Mouse (Mus musculus): ENCODE measurements around the gene Ms4a3. TPM values are rescaled to one million over a fixed set of nuclear protein-coding genes. Genes with fewer than 3 reads are reported as not detected.

Gene Ms4a3
- not detected for polyA plus RNA-seq (2012; fragmentation: generic; extraction: Trizol)

GRCm38 (mm10) chr19:11640732-11641131 is at the start of gene Ms4a3:
Gene Ms4a3 (minus strand): TSS chr19:11640851.

GRCm38 (mm10) chr19:11660459-11660858 is 19.8 kb upstream of the Ms4a3 start, which contains the start of gene Oosp2:
Gene Oosp2 (minus strand): TSS chr19:11660559.

GRCm38 (mm10) chr19:11623551-11623950 is 17.1 kb downstream of the Ms4a3 start, which contains the start of gene Ms4a2:
Gene Ms4a2 (minus strand): TSS chr19:11623719.

GRCm38 (mm10) chr19:11604603-11605002 is 36.0 kb downstream of the Ms4a3 start, which contains the start of gene Ms4a6d:
Gene Ms4a6d (minus strand): TSS chr19:11604849.

Other genes with a start within 250 kb of the Ms4a3 start
- gene Ms4a4c, start 236.1 kb downstream of the Ms4a3 start, polyA plus RNA-seq (2012; fragmentation: generic; extraction: Trizol), result not detected
- not detected for gene Ms4a4b, start 197.3 kb downstream of the Ms4a3 start, polyA plus RNA-seq (2012; fragmentation: generic; extraction: Trizol)
- gene Ms4a6c, start 171.5 kb downstream of the Ms4a3 start, polyA plus RNA-seq (2012; fragmentation: generic; extraction: Trizol), result not detected
- not detected for gene Gm8369, start 154.9 kb downstream of the Ms4a3 start, polyA plus RNA-seq (2012; fragmentation: generic; extraction: Trizol)
- gene Ms4a6b, start 124.3 kb downstream of the Ms4a3 start, polyA plus RNA-seq (2012; fragmentation: generic; extraction: Trizol), result not detected
- not detected for gene Ms4a4d, start 104.0 kb downstream of the Ms4a3 start, polyA plus RNA-seq (2012; fragmentation: generic; extraction: Trizol)
- gene Ms4a6d, start 36.0 kb downstream of the Ms4a3 start, polyA plus RNA-seq (2012; fragmentation: generic; extraction: Trizol), result under 1 TPM in 1 of 2 experiments, not detected in 1; 0.09 TPM
- not detected for gene Ms4a2, start 17.1 kb downstream of the Ms4a3 start, polyA plus RNA-seq (2012; fragmentation: generic; extraction: Trizol)
- not detected for gene Oosp2, start 19.7 kb upstream of the Ms4a3 start, polyA plus RNA-seq (2012; fragmentation: generic; extraction: Trizol)
- not detected for gene Oosp1, start 50.3 kb upstream of the Ms4a3 start, polyA plus RNA-seq (2012; fragmentation: generic; extraction: Trizol)
- gene Oosp3, start 56.2 kb upstream of the Ms4a3 start, polyA plus RNA-seq (2012; fragmentation: generic; extraction: Trizol), result not detected
- not detected for gene Gif, start 106.7 kb upstream of the Ms4a3 start, polyA plus RNA-seq (2012; fragmentation: generic; extraction: Trizol)
- gene Mrpl16, start 129.5 kb upstream of the Ms4a3 start, polyA plus RNA-seq (2012; fragmentation: generic; extraction: Trizol), result 10 to 100 TPM; 32.8 to 45.4 TPM
- 1 to 10 TPM in 1 of 2 experiments, under 1 TPM in 1; 0.61 to 3.0 TPM for gene Stx3, start 178.6 kb upstream of the Ms4a3 start, polyA plus RNA-seq (2012; fragmentation: generic; extraction: Trizol)
- gene Olfr1417, start 198.4 kb upstream of the Ms4a3 start, polyA plus RNA-seq (2012; fragmentation: generic; extraction: Trizol), result under 1 TPM in 1 of 2 experiments, not detected in 1; 0.01 TPM
- not detected for gene Olfr1418, start 220.2 kb upstream of the Ms4a3 start, polyA plus RNA-seq (2012; fragmentation: generic; extraction: Trizol)
- gene Olfr1419, start 234.3 kb upstream of the Ms4a3 start, polyA plus RNA-seq (2012; fragmentation: generic; extraction: Trizol), result not detected
- not detected for gene Olfr1420, start 245.7 kb upstream of the Ms4a3 start, polyA plus RNA-seq (2012; fragmentation: generic; extraction: Trizol)

Data from C3H10T1/2 (cell line).